Mouse (Mus musculus) kidney, embryonic 15.5 days (tissue): ENCODE measurements around the gene Zfp113. TPM values are rescaled to one million over a fixed set of nuclear protein-coding genes. Genes with fewer than 3 reads are reported as not detected.

Experiments used
- ATAC-seq: fragments of 200-750 bp; cut with Nextera tagmentation; replicated peaks from 2 replicates; pipeline ENCODE4 v1.8.0; 2017; ENCODE audit warnings: moderate TSS enrichment; ENCODE audit not compliant: low FRiP score
- H3K27ac ChIP-seq: fragments of 300-500 bp; sonication (generic); 2 replicates; pipeline ENCODE4 v1.5.1; 2015; ENCODE audit warnings: mild to moderate bottlenecking, inconsistent platforms
- H3K27me3 ChIP-seq: fragments of 300-500 bp; sonication (generic); 2 replicates; pipeline ENCODE4 v1.6.1; 2015; ENCODE audit warnings: inconsistent platforms
- H3K36me3 ChIP-seq: fragments of 300-500 bp; sonication (generic); 2 replicates; pipeline ENCODE4 v1.6.1; 2015; ENCODE audit warnings: inconsistent platforms
- H3K4me1 ChIP-seq: fragments of 300-500 bp; sonication (generic); 2 replicates; pipeline ENCODE4 v1.6.1; 2015; ENCODE audit warnings: inconsistent platforms
- H3K4me2 ChIP-seq: fragments of 300-500 bp; sonication (generic); 2 replicates; pipeline ENCODE4 v1.6.1; 2015; ENCODE audit warnings: moderate library complexity, mild to moderate bottlenecking, inconsistent platforms
- H3K4me3 ChIP-seq: fragments of 300-500 bp; sonication (generic); replicated peaks from 2 replicates; pipeline ENCODE4 v1.5.1; 2015; ENCODE audit warnings: mild to moderate bottlenecking, inconsistent platforms
- H3K9ac ChIP-seq: fragments of 300-500 bp; sonication (generic); 2 replicates; pipeline ENCODE4 v1.6.1; 2015; ENCODE audit warnings: mild to moderate bottlenecking, inconsistent platforms
- H3K9me3 ChIP-seq: fragments of 300-500 bp; sonication (generic); replicated peaks from 2 replicates; pipeline ENCODE4 v1.6.1; 2016; ENCODE audit warnings: inconsistent platforms
- WGBS: fragments of 180-500 bp; shearing (Covaris S2); methylation state at CpG from one replicate; pipeline ENCODE4 v1.1.7; 2015; ENCODE audit warnings: mixed read lengths; 5-methylcytosine and 5-hydroxymethylcytosine counted together
- polyA plus RNA-seq: library from polyadenylated mRNA; unstranded; fragments of >200 nt; fragmentation: Nextera tagmentation; extraction: Ambion mirVana; gene quantifications from 2 replicates; pipeline ENCODE4 v1.2.1, GENCODE M21; 2015

The Zfp113 gene
- polyA plus RNA-seq, result 23.2 and 26.4 TPM in 2 replicates

DNA sequence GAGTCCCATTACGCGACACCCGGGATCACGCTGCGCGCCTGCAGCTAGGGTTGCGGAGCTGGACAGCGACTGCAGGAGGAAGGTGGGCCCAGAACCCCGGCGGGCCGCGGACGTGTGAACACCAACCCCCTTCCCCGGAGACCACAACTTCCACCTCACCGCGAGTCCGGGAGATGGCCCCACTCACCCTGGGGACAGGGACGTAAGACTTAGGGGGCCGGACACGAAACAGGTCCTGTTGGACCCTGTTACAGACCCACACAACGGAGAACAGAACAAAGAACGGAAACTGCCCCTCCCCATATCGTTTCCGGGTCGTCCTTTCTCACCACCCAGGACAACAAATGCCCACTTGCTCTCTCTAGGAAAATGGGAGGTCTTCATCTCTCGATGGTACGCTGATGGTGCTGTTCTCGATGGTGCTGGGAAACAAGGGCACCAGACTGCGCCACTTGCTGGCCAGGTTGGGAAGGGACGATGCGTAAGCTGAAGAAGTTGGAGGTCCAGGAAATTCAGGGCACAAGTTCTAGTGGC is at the start of gene Zfp113:
Gene Zfp113 (minus strand): TSS at position 302 of the 534 bp plus-strand sequence.
- WGBS, result under 1% methylated on average over 31 of the region's 31 CpGs
- Histone ChIP-seq H3K9ac (peak within 1 kb of the TSS; percentile 91), H3K9me3 (no peaks in the 10 kb centered on the region), H3K36me3 (peaks cover 26% of the 10 kb centered on the region), H3K27me3 (no peaks in the 10 kb centered on the region), H3K27ac (peak within 1 kb of the TSS; percentile 93), H3K4me3 (peak within 1 kb of the TSS; percentile 86), H3K4me1 (peaks cover 16% of the 10 kb centered on the region), H3K4me2 (peak within 1 kb of the TSS; percentile 72)
- peak; percentile 97 for ATAC-seq

DNA sequence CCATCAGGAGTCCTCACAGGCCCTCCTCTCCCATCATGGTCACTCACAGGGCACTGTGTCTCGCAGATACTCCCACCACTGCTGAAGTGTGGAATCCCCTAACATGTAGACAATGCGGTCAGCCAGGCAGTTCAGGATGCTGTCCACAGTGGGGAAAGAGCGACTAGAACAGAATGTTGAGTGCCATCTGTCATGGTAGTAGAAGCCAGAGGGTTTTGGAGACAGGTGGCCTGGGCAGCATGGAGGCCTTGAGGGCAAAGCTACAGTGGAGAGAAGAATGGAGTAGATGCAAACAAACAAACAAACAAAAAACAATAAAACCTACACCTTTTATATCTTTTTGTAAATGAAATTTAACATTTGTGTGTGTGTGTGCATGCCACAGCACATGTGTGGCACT is 46.5 kb upstream of the Zfp113 start:
- WGBS, result 88% methylated on average over 3 of the region's 3 CpGs
- H3K27ac ChIP-seq, result no peak overlapping the region
- H3K9ac ChIP-seq, result no peak overlapping the region
- no peak overlapping the region for H3K4me2 ChIP-seq
- no peaks in the 10 kb centered on the region for H3K27me3 ChIP-seq
- peaks cover 6% of the 10 kb centered on the region for H3K9me3 ChIP-seq
- no peak for ATAC-seq
- H3K4me3 ChIP-seq, result no peak overlapping the region
- H3K4me1 ChIP-seq, result no peaks in the 10 kb centered on the region
- no peaks in the 10 kb centered on the region for H3K36me3 ChIP-seq

DNA sequence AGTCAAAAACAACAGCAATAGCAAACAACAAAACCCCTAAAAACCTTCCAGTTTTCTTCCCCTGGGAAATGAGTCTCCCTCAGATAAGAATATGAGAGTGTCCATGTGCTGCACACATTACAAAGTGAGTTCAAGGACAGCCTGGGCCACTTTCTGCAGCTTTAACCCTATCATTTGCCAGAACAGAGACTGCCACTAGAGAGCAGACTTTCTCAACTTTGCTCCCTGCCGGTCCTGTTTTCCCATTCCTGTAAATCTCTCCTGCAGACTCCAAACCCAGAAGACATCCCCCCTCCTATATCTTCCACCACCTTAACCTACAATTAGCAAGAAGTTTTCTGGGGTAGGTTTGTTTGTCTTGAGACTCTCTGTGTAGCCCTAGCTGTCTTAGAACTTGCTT is 44.0 kb upstream of the Zfp113 start:
- Histone ChIP-seq H3K27ac (no peak overlapping the region), H3K36me3 (no peaks in the 10 kb centered on the region), H3K9me3 (peaks cover 3% of the 10 kb centered on the region; the same call in 1 of the 2 replicates), H3K4me2 (no peak overlapping the region), H3K27me3 (no peaks in the 10 kb centered on the region), H3K4me3 (no peak overlapping the region), H3K9ac (no peak overlapping the region), H3K4me1 (peaks cover 10% of the 10 kb centered on the region)
- WGBS, result 12% methylated on average over 1 of the region's 1 CpGs
- ATAC-seq, result no peak

DNA sequence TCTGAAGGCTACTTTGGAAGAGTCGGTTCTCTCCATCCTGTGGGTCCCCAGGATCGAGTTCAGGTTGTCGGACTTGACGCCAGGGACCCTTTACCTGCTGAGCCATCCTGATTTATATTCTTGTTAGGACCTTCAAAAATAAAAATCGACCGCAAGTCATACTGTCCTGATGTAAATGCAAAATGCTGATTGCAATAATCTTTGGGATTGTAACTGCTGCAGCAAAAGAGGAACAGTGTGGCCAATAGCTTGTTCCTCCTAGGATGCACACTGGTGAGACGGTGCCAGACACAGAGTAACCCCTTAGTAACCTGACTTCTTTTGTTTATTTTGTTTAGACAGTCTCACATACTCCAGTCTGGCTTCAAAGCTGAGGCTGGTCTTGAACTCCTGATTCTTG is 39.9 kb upstream of the Zfp113 start:
- 68% methylated on average over 7 of the region's 7 CpGs for WGBS
- no peak overlapping the region; the same call in 1 of the 2 replicates for H3K9ac ChIP-seq
- no peaks in the 10 kb centered on the region for H3K27me3 ChIP-seq
- H3K9me3 ChIP-seq, result no peaks in the 10 kb centered on the region
- H3K4me1 ChIP-seq, result peaks cover 10% of the 10 kb centered on the region
- peak overlapping the region; percentile 94 for H3K4me2 ChIP-seq
- H3K36me3 ChIP-seq, result peaks cover 22% of the 10 kb centered on the region
- H3K4me3 ChIP-seq, result peak overlapping the region; percentile 62
- ATAC-seq, result no peak
- H3K27ac ChIP-seq, result 0 out of 2 replicates have a peak overlapping the region, but pooled peaks have one; percentile 82

DNA sequence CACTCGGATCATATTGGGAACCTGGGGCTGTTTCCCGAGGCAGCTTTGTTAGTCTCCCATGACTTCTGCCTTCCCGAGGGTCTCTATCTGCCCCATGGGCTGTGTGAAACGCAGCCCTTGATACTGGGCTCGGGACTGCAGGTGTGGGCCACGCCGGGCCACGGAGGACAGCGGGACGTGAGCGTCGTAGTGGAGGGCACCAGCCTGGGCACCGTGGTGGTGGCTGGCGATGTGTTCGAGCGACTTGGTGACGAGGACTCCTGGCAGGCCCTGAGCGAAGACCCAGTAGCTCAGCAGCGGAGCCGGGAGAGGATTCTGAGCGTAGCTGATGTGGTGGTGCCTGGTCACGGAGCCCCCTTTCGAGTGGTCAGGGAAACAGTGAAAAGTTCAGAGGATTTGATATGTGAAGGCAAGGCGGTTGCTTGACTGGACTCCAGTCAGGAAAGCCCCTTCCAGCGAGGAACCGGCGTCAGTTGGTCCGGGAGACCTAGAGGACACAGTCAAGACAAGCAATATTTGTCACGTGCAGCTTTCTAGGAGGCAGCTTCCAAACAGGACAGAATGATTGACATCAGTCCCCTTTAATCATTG is 39.3 kb upstream of the Zfp113 start:
- H3K36me3 ChIP-seq, result peaks cover 28% of the 10 kb centered on the region
- no peaks in the 10 kb centered on the region for H3K27me3 ChIP-seq
- peaks cover 10% of the 10 kb centered on the region for H3K4me1 ChIP-seq
- H3K4me3 ChIP-seq, result peak overlapping the region; percentile 62
- H3K9ac ChIP-seq, result peak overlapping the region; percentile 70
- peak overlapping the region; percentile 82 for H3K27ac ChIP-seq
- no peaks in the 10 kb centered on the region for H3K9me3 ChIP-seq
- under 1% methylated on average over 29 of the region's 29 CpGs for WGBS
- peak overlapping the region; percentile 94 for H3K4me2 ChIP-seq
- ATAC-seq, result peak; percentile 74

DNA sequence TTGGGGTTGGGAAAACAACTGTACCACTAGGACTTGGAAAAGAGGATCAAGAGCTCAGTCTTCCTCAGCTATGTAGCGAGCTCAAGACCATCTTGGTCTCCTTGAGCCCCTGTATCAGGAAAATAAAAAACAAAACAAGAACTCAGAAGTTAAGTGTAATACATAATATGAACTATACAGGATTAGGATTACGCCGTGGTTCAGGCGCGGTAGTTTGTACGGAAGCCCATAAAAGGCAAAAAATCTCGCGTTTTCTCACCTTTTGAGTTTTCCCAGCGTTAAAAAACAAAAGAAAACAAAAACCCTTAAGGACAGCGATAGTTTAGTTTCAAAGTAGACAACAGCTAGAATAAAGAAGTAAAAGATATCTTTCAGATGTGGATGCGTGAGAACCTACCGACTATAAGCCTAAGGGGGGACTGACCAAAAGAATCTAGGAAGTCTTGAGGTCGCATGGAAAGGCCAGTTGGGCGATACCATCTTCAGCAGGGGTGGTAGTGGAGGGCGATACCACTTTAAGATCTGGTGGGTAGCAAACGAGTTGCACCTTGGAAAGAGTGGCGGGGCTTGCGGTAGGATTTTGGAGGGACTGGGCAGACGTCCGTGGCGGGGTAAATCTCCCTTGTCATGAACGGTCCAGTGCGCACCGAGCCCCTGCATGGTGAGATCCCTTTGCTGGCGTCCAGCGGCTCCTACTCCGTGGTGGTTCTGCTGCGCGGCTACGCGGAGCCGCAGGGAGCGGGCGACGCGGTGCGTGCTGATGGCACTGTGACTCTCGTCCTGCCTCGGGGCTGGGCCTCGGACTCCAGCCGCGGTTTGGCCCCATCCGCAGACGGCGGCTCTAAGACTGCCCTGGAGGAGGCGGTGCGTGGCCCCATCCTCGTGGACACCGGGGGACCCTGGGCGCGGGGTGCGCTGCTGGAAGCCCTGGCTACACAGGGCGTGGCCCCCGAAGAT is 38.5 kb upstream of the Zfp113 start, which contains the start of gene Mblac1:
Gene Mblac1 (plus strand): TSS at position 544 of the 957 bp plus-strand sequence.
- H3K4me2 ChIP-seq, result peak within 1 kb of the TSS; percentile 94
- peak; percentile 90 for ATAC-seq
- peaks cover 10% of the 10 kb centered on the region for H3K4me1 ChIP-seq
- peaks cover 34% of the 10 kb centered on the region for H3K36me3 ChIP-seq
- H3K4me3 ChIP-seq, result peak within 1 kb of the TSS; percentile 62
- peak within 1 kb of the TSS; percentile 70 for H3K9ac ChIP-seq
- H3K9me3 ChIP-seq, result no peaks in the 10 kb centered on the region
- H3K27ac ChIP-seq, result peak within 1 kb of the TSS; percentile 82
- H3K27me3 ChIP-seq, result no peaks in the 10 kb centered on the region
- WGBS, result 7% methylated on average over 54 of the region's 54 CpGs

DNA sequence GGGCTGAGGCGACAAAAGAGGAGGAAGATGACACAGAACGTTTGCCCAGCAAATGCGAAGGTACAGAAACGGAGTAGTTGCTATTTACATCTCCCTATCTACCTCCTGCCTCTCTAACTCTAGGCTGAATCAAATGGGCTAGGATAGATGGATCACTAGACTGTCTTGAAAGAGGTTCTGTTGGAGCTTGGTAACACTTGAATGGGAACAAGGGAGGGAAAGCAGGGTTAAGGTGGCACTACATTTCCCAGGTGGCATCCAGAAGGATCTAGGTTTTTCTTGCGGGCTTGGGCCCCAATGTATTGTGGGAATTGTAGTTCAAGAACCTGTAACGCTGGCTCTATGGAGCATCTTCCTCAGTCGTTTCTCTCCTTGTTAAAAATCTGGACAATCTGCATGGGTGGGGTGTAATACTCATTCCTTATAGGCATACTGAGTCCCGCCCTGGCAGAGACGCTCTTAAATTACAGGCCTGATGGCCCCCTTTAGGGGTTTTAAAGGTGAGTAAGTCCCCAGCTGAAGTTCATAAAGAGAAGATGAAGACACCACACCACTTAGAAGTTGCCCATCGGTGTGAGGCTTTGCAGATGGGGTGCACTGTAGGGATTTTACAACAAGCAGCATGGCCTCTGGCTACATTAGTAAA is 32.2 kb upstream of the Zfp113 start:
- Histone ChIP-seq H3K27ac (peak overlapping the region; percentile 84), H3K4me3 (peak overlapping the region; percentile 87), H3K9ac (peak overlapping the region; percentile 83), H3K9me3 (no peaks in the 10 kb centered on the region), H3K4me2 (peak overlapping the region; percentile 79), H3K27me3 (no peaks in the 10 kb centered on the region), H3K36me3 (peaks cover 54% of the 10 kb centered on the region), H3K4me1 (peaks cover 15% of the 10 kb centered on the region)
- 1% methylated on average over 10 of the region's 10 CpGs for WGBS
- ATAC-seq, result peak; percentile 86

DNA sequence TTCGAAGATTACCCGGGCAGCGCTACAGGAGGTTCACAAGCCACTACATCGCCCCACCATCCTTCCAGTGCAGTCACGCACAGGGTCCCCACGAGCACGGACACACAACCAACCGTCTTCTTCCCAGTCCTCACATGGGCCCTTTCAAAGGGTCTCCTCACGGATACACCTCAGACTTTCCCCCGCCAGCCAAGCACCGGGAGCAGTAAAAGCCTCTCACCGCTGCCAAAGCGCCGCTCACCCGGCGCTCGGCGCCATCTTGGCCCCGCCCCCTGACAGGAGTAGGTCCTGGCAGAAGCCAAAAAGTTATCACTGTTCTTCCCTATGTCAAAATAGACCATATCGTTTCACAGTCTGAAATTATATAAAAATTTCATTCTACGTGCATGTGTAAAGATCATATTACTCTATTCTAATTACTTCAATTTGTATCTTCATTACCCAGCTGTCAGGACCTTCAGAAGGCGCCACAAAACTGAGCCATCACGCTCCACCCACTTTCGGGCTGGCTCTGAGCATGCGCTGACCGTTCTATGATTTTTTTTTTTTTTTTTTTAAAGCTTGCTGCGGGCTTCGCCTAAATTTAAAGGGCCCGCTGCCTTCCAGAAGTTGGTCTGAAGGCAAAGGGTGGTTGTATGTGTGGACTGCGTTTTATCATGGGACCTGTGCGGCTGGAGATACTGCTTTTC is 31.6 kb upstream of the Zfp113 start, which contains the start of the genes Taf6 and Cnpy4:
Gene Taf6 (minus strand): TSS at position 502 of the 689 bp plus-strand sequence.
Gene Cnpy4 (plus strand): TSS at position 536 of the 689 bp plus-strand sequence.
- Histone ChIP-seq H3K27ac (peak within 1 kb of the TSS; percentile 84), H3K27me3 (no peaks in the 10 kb centered on the region), H3K9ac (peak within 1 kb of the TSS; percentile 83), H3K9me3 (no peaks in the 10 kb centered on the region), H3K36me3 (peaks cover 56% of the 10 kb centered on the region), H3K4me3 (peak within 1 kb of the TSS; percentile 87), H3K4me1 (peaks cover 15% of the 10 kb centered on the region), H3K4me2 (peak within 1 kb of the TSS; percentile 79)
- ATAC-seq, result peak; percentile 88
- WGBS, result under 1% methylated on average over 31 of the region's 31 CpGs

DNA sequence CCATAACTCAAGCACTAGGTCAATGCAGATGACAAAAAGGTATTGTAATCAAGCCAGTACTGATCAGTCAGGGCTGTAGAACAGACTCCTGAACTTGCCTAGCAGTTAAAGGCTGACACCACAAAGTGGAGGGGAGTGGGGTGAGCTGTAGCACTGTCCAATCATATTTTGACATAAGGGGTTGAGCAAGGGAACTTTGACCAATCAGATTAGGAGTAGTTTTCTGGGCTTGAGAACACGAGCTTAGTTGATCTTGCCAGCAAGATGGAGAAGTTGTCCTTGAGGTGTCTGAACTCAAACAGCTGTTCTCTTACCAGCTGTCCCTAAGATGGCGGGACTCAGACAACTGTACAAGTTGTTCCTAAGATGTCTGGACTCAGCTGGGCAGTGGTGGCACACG is 17.7 kb upstream of the Zfp113 start:
- Histone ChIP-seq H3K36me3 (peaks cover 65% of the 10 kb centered on the region), H3K4me1 (peaks cover 27% of the 10 kb centered on the region), H3K27ac (no peak overlapping the region; the same call in 1 of the 2 replicates), H3K9me3 (no peaks in the 10 kb centered on the region), H3K4me2 (peak overlapping the region; percentile 78), H3K4me3 (peak overlapping the region; percentile 72), H3K9ac (no peak overlapping the region), H3K27me3 (no peaks in the 10 kb centered on the region)
- ATAC-seq, result no peak
- WGBS, result 74% methylated on average over 3 of the region's 3 CpGs

DNA sequence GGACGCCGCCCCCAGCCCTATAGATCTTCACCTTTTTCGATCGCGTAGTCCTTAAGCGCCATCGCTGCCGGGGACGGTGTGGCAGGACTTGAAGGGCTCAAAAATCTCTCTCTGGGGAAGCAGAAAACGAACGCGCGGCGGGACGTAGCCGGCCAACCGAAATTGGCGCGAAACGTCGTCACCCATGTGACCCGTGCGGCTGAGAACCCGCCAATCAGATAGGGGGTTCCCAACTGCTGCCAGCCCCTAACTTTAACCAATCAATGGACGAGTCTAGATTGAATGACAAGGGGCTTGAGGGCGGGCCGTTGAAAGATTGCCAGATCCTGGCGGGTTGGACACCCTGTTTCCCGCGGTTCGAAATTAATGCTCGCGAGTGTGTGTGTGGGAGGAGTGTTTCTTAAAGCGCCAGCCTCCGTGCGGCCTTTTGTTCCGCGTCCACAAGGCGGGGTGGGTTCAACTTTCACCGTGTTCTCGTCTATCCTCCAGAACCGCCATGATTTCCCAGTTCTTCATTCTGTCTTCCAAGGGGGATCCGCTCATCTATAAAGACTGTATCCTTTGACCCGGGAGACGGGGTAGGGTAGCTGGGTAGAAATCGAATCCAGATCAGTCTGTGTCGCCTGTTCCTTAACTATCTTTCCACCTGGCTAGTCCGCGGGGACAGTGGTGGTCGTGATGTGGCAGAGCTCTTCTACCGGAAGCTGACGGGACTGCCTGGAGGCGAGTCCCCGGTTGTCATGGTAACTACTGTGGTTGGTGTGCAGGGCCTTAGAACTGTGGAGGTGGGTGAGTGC is 16.3 kb upstream of the Zfp113 start, which contains the start of the genes Ap4m1 and Mcm7:
Gene Ap4m1 (plus strand): TSS at position 308 of the 797 bp plus-strand sequence.
Gene Mcm7 (minus strand): TSS at position 728 of the 797 bp plus-strand sequence.
- H3K9ac ChIP-seq, result peak within 1 kb of the TSS; percentile 72
- ATAC-seq, result peak; percentile 93

More for the DNA sequence above, 16.3 kb upstream of the Zfp113 start, which contains the start of the genes Ap4m1 and Mcm7:
- H3K4me1 ChIP-seq, result peaks cover 30% of the 10 kb centered on the region
- WGBS, result under 1% methylated on average over 54 of the region's 54 CpGs
- H3K4me3 ChIP-seq, result peak within 1 kb of the TSS; percentile 72
- peaks cover 65% of the 10 kb centered on the region for H3K36me3 ChIP-seq
- no peaks in the 10 kb centered on the region for H3K9me3 ChIP-seq
- peak within 1 kb of the TSS; percentile 96 for H3K27ac ChIP-seq
- H3K27me3 ChIP-seq, result no peaks in the 10 kb centered on the region
- H3K4me2 ChIP-seq, result peak within 1 kb of the TSS; percentile 78
